Mouse (Mus musculus) WW6 (cell line): Measurements from ENCODE around the gene Cers6.

ENCODE experiments used
- DNase-seq: peaks from one replicate; pipeline ENCODE4 v3.0.0-alpha.2; 2013; ENCODE audit warnings: low read depth, low spot score

Cers6 gene

GRCm38 (mm10) chr2:69015172-69015724, 154.0 kb downstream of the Cers6 start:
- DNase-seq, result no peak

- no peak for DNase-seq
Measured at GRCm38 (mm10) chr2:69015822-69016221, 154.6 kb downstream of the Cers6 start.

GRCm38 (mm10) chr2:69019026-69019565, 157.9 kb downstream of the Cers6 start:
- no peak for DNase-seq

GRCm38 (mm10) chr2:69019821-69020489, 158.7 kb downstream of the Cers6 start:
- no peak for DNase-seq

GRCm38 (mm10) chr2:69020636-69021310, 159.5 kb downstream of the Cers6 start:
- DNase-seq, result no peak

DNA sequence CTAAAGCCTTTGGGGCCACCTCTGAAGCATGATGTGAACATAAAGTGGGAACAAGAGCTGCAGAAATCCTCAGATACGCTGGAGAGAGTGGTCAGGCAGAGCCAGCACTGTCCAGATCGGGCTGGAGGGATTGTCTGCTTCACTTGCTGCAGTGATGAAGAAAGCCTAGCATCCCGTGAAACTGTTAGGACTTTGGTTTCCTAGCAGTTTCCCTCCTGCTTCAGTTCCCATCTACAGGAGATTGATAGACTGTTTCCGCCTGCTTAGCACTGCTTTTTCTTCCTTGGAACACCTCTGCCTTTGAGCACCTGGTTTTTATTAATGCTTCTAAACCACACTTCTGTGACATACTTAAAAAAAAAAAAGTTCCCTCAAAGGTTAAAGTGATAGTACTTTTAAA, 160.3 kb downstream of the Cers6 start:
- DNase-seq, result no peak

DNA sequence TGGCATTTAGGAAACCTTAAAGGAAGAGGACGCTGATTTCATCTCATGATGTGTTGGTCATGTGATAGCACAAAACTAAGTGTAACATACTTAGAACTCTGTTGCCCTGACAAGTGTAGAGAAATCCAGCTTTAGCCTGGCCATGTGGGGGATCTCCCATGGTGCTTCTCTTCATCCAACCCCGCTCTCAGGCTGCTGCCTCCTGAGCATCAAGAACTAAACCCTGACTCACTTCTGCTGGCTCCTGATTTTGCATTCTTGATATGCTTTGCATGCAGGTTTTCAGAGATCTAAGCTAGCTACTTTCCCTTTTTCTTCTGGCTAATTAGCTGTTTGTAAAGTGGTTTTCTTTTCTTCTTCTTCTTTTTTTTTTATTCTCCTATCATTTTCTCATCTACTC, 163.6 kb downstream of the Cers6 start:
- no peak for DNase-seq

GRCm38 (mm10) chr2:69032562-69032961, 171.3 kb downstream of the Cers6 start:
- no peak for DNase-seq

DNA sequence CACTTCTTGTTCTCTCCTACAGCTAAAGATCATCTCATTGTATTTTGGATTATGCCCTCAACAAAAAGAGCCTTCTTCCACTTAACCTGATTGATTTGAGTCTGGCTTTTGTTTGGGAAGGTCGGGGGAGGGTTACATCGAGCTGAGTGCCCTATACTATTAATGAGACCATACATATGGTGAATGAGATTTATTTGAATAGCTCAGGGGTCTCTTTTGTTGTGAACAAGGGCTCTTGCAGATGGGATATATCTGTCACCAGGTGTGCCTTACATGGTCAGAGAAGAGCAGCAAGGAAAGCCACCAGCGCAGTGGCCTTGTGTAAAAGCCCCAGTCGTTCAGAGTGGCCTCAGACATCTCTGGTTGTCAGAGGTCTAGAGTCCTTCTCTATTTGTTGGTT, 174.2 kb downstream of the Cers6 start:
- no peak for DNase-seq

DNA sequence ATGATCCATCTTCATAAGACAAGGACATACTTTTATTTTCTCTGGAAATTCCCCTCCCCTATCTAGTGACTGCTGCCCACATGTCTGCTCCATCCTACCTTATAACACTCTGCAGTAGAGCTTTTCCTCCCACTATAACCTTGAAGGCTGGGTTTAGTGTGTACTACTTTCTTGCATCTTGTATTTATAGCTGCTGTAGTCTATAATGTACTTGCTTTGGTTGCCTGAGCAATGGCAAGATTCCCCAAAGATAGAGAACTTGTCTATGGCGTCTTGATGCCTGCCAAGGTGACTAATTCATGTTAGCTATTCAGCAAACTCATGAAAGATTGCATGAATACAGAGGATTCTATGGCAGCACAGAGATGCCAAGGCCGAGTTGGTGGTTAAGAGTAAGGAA, 176.1 kb downstream of the Cers6 start:
- no peak for DNase-seq

GRCm38 (mm10) chr2:69042327-69043106, 181.3 kb downstream of the Cers6 start:
- DNase-seq, result no peak

- DNase-seq, result no peak
Measured at GRCm38 (mm10) chr2:69043431-69044118, 182.3 kb downstream of the Cers6 start.

GRCm38 (mm10) chr2:69045926-69046325, 184.7 kb downstream of the Cers6 start:
- DNase-seq, result no peak

DNA sequence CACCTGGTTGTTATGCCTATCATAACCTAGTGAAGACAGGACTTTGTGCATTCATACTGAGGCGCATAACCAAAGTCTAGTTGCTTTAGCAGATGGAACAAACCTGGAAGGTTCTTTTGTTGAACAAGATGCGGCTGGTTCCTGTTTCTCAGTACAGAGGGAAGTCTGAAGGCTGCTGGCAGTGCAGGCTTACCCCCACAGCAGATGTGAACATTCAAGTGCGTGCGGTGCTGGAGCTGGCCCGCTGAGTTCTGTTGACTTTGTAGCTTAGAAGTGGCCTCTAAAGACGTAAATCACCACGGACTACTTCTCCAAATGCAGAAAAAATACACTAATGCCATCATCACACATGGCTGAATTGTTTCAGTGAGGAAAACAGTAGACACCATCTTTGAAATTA, 186.1 kb downstream of the Cers6 start:
- DNase-seq, result no peak

DNA sequence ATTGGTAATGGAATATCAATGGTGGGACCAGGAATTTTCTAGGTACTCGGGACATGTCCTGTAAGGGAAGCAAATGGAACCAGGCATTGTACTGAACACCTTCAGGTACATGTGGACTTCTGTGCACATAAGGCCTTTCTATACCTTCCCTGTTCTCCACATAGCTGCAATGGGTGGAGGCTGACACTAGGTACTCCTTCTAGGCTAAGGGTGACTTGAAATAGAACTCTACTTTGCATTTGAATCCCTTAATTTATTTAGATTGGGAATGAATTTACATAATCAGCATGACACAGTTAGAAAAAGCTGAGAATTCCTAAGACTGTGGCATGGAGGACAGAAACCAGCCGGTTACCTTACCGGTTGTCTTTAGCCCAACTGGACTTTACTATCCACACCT, 186.6 kb downstream of the Cers6 start:
- DNase-seq, result no peak

DNA sequence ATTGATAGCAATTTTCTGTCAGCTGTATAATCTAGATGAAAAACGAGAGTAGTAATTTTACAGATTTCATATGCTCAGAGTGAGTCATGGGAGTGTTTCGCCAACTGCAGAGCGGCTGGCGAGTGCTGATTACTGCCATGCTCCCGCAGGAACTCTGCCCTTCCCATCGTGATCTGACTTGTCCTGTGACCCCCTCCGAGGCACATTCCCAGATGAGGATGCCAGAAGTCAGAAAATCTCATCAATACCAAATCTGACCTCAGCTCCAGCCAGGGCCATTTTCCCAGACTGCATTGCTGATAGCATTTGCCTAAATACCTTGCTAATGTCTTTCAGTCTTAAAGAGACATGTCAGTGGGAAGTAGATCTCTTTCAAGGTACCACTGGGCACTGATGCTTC, 187.9 kb downstream of the Cers6 start:
- DNase-seq, result no peak

- no peak for DNase-seq
Measured at GRCm38 (mm10) chr2:69050189-69050588, 188.9 kb downstream of the Cers6 start.

- DNase-seq, result no peak
Measured at GRCm38 (mm10) chr2:69051596-69051995, 190.4 kb downstream of the Cers6 start.

DNA sequence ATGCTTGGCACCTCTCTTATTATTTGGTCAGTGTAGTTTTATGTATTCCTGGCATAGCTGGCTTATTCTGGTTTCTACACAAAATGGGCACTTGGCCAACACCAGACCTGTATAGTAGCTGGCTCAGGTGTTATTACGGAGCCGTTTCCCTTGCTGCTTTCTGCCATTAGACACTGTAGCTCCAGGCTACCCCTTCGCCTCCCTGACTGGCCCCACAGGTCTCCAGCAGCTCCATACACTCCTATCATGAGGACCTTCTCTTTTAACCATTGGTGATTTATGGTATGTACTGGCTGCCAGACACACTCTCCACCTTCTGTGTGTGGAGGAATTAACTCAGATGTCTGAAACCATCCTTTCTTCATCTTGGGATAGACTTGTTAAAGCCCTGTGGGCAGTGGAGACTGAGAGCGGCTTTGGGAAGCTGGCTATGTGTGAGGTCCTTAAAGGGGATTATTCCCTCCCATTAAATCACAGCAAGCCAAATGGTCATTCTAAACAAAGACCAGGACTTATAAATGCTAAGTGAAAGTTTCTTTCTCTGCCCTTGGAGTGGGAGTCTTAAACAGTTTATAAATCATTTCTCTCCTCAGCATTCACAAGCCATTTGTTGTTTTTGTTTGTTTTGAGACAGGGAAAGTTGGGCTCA, 192.1 kb downstream of the Cers6 start:
- no peak for DNase-seq

GRCm38 (mm10) chr2:69054279-69054678, 193.0 kb downstream of the Cers6 start:
- DNase-seq, result no peak

DNA sequence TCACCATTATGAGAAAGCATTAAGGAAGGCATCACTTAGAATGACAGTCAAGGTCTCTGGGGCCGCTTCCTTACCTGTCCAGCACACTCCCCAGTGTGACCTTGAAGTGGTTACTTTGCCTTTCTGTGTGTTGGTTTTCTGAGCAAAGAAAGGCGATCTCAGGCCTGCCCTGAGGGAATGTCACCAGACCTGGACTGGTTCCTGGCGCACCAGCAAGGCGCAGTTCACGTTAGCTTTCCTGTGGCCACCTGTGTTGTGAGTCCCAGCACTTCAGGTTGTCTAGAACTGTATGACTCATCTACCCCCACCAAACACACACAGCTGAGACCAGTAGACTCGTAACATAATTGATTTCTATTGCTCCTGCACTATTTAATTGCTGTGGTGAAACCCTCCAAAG, 193.9 kb downstream of the Cers6 start:
- DNase-seq, result no peak
